Mouse (Mus musculus) bone marrow, adult 2 months (tissue): ENCODE data around the gene Zfp174.

Experiments used
- CTCF ChIP-seq: fragments of 200-500 bp; IDR thresholded peaks from 2 replicates; pipeline ENCODE4 v1.5.1; 2011; ENCODE audit warnings: low read length, control low read depth; ENCODE audit not compliant: control insufficient read depth, insufficient read depth
- POLR2A ChIP-seq: fragments of 200-500 bp; IDR thresholded peaks from 2 replicates; pipeline ENCODE4 v1.6.1; 2011; ENCODE audit warnings: low read depth, mild to moderate bottlenecking, control low read depth, low read length, borderline replicate concordance; ENCODE audit not compliant: control insufficient read depth

DNA sequence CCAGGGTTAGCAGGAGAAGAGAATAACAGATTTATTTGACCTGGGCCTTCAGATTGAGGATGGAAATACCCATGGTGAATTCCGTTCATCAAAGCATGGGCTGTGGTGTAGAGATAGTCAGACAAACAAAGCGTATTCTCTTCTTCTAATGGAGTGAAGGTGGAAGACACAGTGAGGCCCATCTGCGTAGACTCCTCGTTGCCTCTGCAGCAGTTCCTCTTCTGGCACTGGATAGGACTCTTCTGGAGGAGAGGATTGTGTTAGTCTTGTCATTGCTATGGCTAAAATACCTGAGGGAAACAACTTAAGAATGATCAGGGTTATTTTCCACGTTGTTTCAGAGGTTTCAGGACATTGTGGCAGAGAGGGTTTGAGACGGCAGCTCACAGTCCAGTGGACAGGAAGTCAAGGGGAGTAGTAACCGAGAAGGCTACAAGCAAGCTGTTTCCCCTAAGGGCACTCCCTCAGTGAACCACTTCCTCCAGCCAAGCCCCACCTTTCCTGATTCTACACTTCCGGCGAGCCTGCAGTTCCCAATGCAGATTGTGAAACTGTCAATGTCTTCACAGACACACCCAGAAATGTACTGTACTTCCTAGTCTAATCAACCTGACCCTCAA lies 48.2 kb downstream of the Zfp174 start:
- TF ChIP-seq CTCF, result no peak
- peak; percentile 42; the same call in 1 of the 2 replicates for TF ChIP-seq POLR2A
